Mouse (Mus musculus): ENCODE results near the gene Gm10037. TPM values are rescaled to one million over a fixed set of nuclear protein-coding genes. Genes with fewer than 3 reads are reported as not detected.
"Not testable (repeated sequence)": the region's sequence is repeated elsewhere in the genome, so short reads cannot be mapped to it uniquely, and the experiment has no call there.

Gm10037 gene
- total RNA-seq, 2 experiments from 2014 or later = 11.8 to 12.8 TPM

- DNase-seq (ENCODE audit: low spot score in 2 of 2) = no peak
- intact Hi-C loops (cut with DNase I) = loop anchor here (10.0 kb wide), 1 partner anchor 700 kb away; no protein-coding TSS in a partner anchor
Measured at GRCm38 (mm10) chr13:67864764-67865350, 34.0 kb downstream of the Gm10037 start.

- DNase-seq (ENCODE audit: low spot score in 2 of 2) = no peak
- intact Hi-C loops (cut with DNase I) = loop anchor here (10.0 kb wide), 1 partner anchor 697 kb away; no protein-coding TSS in a partner anchor
Measured at GRCm38 (mm10) chr13:67867899-67868298, 37.0 kb downstream of the Gm10037 start.

GRCm38 (mm10) chr13:67876049-67876698 is 45.3 kb downstream of the Gm10037 start:
- DNase-seq (ENCODE audit: low spot score in 2 of 2); intact Hi-C loops (cut with DNase I): not testable (repeated sequence)

GRCm38 (mm10) chr13:67876699-67877254 is 45.9 kb downstream of the Gm10037 start:
- no peak for DNase-seq (ENCODE audit: low spot score in 2 of 2)
- intact Hi-C loops (cut with DNase I) = no loop called here

- intact Hi-C loops (cut with DNase I) = no loop called here
- no peak for DNase-seq (ENCODE audit: low spot score in 2 of 2)
Measured at GRCm38 (mm10) chr13:67883966-67884365, 53.1 kb downstream of the Gm10037 start.

Other genes starting within 250 kb of the Gm10037 start
- 1 to 10 TPM; 8.1 to 8.7 TPM for gene Zfp729b, start 221.4 kb upstream of the Gm10037 start, total RNA-seq (2021)
- gene Gm49345, start 193.3 kb upstream of the Gm10037 start, total RNA-seq (2021) = 1 to 10 TPM; 1.2 to 1.8 TPM
- 10 to 100 TPM in 1 of 2 experiments, 1 to 10 TPM in 1; 8.7 to 10.3 TPM for gene Zfp729a, start 193.3 kb upstream of the Gm10037 start, total RNA-seq (2021)
- 10 to 100 TPM; 25.0 to 25.9 TPM for gene Zfp738, start 144.0 kb upstream of the Gm10037 start, total RNA-seq (2021)
- gene Zfp65, start 101.9 kb upstream of the Gm10037 start, total RNA-seq (2021) = 10 to 100 TPM; 13.2 to 13.3 TPM
- gene Zfp85, start 75.9 kb upstream of the Gm10037 start, total RNA-seq (2021) = 1 to 10 TPM; 5.4 to 6.4 TPM
- gene Zfp493, start 51.4 kb upstream of the Gm10037 start, total RNA-seq (2021) = 1 to 10 TPM; 4.1 to 4.4 TPM
- gene Zfp273, start 17.4 kb upstream of the Gm10037 start, total RNA-seq (2021) = 1 to 10 TPM; 6.7 TPM
- not detected for gene BC048507, start 32.2 kb downstream of the Gm10037 start, total RNA-seq (2021)

Measured in left cerebral cortex, postnatal 25 days (tissue).